Mouse (Mus musculus): ENCODE data around the gene Gpx8. TPM values are rescaled to one million over a fixed set of nuclear protein-coding genes. Genes with fewer than 3 reads are reported as not detected.

The Gpx8 gene
- 20.6 and 22.4 TPM in 2 replicates for polyA plus RNA-seq (2015; fragmentation: Nextera tagmentation; extraction: Ambion mirVana)

- peak; percentile 67 for DNase-seq (ENCODE audit: low spot score)
These were observed at the start of gene Gpx8 for GRCm38 (mm10) chr13:113046211-113046883. Gpx8 (minus strand) TSS chr13:113046410.

GRCm38 (mm10) chr13:113094618-113095017 lies 48.4 kb upstream of the Gpx8 start:
- DNase-seq (ENCODE audit: low spot score): no peak

DNA sequence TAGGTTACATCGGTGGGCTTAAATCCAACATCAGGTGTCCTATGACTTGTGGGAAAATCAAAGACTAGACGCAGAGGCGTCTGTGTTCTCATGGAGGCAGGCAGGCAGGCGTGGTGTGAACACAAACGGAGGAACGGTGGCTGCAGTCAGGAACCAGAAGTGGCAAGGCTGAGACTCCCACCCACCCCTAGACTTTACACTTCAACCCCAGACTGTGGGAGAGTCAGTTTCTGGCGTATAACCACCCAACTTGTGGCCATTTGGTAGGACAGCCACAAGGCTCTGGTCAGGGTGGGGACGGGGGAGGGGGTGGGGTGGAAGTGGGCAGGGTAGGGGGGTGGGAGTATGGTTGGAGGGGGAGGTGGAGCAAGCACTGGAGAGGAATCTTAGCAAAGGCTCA lies 44.3 kb upstream of the Gpx8 start:
- DNase-seq (ENCODE audit: low spot score): no peak

DNA sequence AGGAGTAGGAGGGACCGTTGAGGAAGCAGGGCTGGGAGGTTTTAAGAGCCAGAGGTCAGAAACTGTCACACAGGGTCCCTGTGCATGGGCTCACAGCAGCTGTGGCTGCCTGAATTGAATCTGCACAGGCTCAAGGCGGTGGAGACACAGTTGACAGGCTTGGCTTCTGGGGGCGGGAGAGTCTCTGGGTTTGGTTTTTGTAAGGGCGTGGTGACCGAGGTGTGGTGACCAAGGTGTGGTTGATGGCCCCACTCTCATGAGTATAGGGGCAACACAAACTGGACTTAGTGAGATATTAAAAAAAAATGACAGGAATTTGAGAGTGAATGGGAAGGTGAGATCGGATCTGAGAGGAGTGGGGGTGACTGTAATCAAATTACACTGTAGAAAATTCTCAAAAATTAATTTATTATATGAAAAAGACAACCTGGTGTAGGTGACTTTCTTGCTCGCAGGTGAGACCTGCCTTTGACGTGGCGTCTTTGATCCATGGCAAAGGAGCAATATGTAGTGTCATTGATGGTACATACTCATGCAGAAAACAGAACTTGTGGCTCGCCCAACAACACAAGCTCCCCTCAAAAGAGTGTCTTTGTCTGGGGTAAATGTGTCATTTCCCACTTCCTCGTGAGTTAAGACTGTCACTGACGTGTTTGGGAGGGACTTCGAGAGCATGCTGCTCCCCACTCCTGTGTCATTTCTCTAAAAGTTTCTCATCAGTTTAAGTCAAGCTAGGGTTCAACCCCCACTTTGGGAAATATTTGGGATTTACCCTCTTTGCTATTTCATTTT lies 41.2 kb upstream of the Gpx8 start:
- peak; percentile 44 for DNase-seq (ENCODE audit: low spot score)

DNA sequence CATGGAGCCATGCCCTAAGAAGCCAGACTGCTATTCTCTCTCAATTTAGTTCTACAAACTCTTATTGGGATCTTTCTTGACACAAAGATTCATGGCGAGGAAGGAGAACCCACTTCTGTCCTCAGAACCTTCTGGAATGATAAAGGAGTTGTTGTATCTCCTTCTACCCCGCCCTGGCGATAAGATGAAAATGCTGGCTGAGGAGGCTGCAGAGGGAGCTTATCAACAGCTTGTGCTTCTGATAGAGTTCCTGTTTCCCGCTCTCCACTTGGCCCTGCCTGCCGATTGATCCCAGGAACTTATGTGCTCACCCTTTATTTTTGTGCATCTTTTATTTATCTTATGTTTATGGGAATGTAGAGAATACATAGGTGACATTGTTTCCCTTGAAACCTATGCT lies 38.5 kb upstream of the Gpx8 start:
- no peak for DNase-seq (ENCODE audit: low spot score)

DNA sequence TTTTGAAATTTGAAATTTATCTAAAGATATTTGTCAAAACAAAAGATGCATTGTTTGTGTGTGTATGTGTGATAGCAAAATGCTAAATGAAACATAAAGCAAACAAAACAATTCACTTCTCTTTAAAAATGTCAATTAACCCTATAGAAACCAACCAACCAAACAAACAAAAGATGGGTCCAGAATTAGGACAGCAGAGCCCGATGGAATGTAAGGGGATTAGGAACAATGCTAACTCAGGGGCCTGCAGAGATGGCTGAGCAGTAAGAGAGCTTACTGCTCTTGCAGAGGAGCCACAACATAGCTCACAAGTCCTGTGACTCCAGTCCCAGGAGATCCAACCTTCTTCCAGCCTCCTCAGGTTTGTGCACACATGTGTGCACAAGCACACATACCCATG lies 35.9 kb upstream of the Gpx8 start:
- DNase-seq (ENCODE audit: low spot score): no peak

- no peak for DNase-seq (ENCODE audit: low spot score)
These were observed 32.8 kb upstream of the Gpx8 start for GRCm38 (mm10) chr13:113079021-113079420.

DNA sequence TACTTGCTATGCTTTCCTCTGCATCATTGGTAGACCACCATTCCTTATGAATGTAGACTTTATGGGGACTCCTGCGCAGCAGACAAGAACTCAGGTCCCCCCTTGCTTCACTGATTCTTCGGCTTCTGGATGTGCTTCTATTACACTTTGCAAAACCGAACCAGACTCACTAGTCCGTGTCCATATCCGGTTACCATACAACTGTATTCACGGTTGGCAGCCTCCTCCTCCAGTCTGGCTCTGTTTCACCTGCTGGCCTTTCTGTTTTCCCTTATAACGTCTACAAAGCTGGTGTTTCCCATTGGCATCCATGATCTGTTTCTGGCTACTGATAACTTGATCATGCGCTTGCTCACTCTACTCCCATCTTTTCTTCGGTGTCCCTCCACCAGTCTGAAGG lies 18.3 kb upstream of the Gpx8 start:
- no peak for DNase-seq (ENCODE audit: low spot score)

- no peak for DNase-seq (ENCODE audit: low spot score)
These were observed 15.5 kb upstream of the Gpx8 start for GRCm38 (mm10) chr13:113061746-113062145.

GRCm38 (mm10) chr13:113055826-113056225 lies 9.6 kb upstream of the Gpx8 start:
- DNase-seq (ENCODE audit: low spot score): peak; percentile 21

GRCm38 (mm10) chr13:113054230-113054629 lies 8.0 kb upstream of the Gpx8 start:
- peak; percentile 58 for DNase-seq (ENCODE audit: low spot score)

DNA sequence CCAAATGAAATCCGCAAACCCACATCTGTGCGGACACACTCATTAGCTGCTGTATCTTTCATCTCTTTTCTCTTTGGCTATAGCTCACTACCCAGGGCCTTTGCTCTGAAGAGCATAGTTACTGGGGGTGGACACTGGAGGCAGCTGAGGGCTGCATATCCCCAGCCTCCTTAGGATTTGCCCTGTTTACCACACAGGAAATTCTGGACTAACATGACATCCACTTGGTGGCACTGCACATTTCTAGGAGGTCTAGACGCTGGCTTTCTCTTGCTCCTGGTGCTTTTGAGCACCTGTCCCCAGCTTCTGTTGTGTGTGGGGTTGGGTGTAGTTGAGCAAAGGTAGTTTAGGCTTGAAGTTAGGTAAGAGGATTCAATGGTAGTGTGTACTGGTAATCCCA lies 1.4 kb upstream of the Gpx8 start:
- DNase-seq (ENCODE audit: low spot score): no peak

GRCm38 (mm10) chr13:113047018-113047417 lies 808 bp upstream of the Gpx8 start:
- no peak for DNase-seq (ENCODE audit: low spot score)

DNA sequence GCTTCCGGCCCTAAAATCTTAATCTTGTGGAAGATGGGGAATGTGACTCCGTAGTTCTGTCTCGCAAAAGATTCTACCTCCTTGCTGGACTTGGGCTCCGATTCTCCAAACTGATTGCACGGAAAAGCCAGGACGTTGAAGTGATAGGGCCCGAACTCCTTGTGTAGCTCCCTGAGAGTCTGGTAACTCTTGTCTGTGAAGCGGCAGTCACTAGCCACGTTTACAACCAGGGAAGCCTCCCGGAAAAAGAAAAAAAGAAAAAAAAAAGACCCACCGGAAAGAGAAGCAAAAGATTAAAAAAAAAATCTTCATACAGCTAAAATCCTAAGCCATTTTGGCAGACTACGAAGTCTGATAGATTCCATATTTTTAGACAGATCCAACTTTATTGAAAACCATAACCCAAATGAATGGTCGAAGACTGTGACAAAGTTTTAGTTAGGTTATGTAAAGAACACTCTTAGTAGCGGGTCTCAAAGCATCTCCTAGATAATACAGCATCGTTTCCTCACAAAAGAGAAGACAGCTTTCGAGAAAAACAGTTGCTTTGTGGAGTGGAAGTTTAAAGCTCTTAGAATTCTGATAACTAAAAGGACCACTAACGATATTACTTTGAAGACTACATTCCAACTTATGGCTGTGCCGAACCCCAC lies 626 bp downstream of the Gpx8 start:
- no peak for DNase-seq (ENCODE audit: low spot score)

GRCm38 (mm10) chr13:113044876-113045275 lies 1.3 kb downstream of the Gpx8 start:
- DNase-seq (ENCODE audit: low spot score): no peak

- DNase-seq (ENCODE audit: low spot score): peak; percentile 93
These were observed 10.4 kb downstream of the Gpx8 start for GRCm38 (mm10) chr13:113035852-113036251.

- DNase-seq (ENCODE audit: low spot score): peak; percentile 92
These were observed 11.2 kb downstream of the Gpx8 start, which contains the start of gene Cdc20b for GRCm38 (mm10) chr13:113034950-113035421. Cdc20b (plus strand) TSS chr13:113035111.

GRCm38 (mm10) chr13:113034271-113034886 lies 11.8 kb downstream of the Gpx8 start:
- no peak for DNase-seq (ENCODE audit: low spot score)

- no peak for DNase-seq (ENCODE audit: low spot score)
These were observed 13.4 kb downstream of the Gpx8 start for GRCm38 (mm10) chr13:113032831-113033230.

DNA sequence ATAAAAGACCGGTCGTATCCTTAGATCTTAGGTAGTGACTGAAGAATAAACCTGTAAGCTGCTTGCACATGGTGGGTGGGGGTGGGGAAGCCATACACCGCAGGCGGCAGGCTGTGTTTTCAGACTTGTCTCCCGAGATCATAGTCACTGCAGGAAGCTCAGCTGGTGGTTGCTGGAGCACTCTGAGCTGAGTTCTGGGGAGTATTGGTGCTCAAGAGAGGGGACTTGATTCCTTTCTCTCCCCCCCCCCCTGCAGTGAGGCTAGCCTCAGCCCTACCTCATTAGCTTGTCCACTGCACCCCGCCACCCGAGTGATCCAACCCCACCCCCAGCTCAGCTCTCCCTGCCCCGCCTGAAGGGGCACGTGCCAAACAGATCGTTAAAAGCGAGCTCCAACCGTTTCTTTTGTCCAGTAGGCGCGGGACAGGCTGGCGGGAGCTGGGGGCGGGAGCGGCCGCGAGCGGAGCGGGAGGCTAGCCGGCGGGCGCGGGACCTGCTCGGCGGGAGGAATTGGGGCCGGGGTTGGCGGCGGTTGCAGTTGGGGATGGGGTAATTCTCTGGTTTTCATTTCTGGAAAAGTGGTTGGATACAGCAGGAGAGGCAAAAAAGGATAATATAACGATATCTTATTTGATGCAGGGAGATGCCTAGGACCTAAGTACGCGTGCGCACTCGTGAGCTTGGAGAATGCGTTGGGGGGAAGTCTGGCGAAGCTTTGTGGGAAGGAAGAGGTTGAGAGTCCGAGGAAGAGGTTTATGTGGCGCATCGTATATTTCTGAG lies 14.2 kb downstream of the Gpx8 start:
- DNase-seq (ENCODE audit: low spot score): peak; percentile 88

DNA sequence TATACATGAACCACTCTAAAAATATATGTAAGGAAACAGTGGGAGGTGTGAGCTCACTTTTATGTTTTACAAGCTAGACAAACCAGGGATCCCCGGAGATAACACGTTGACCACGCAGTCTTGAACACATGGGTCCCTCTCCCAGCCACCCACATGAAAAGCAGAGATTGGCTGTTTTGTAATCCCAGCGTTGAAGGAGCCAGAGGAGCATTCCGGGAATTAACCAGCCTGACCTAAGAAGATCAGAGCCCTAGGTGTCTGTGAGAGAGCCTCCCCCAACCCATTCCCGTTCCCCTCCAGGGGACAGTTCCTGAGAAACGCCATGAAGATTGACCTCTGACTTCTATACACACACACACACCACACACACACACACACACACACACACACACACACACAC lies 14.9 kb downstream of the Gpx8 start:
- no peak for DNase-seq (ENCODE audit: low spot score)

Data from thymus, postnatal 0 days (tissue).